Mouse (Mus musculus) testis, adult 2 months (tissue): ENCODE measurements around the gene Galk1.

Experiments used
- CTCF ChIP-seq: fragments of 200-500 bp; IDR thresholded peaks from 2 replicates; pipeline ENCODE4 v1.5.1; 2012; ENCODE audit warnings: low read depth, mild to moderate bottlenecking, inconsistent platforms, low read length, moderate library complexity; ENCODE audit not compliant: control insufficient read depth, insufficient read depth, insufficient replicate concordance
- POLR2A ChIP-seq: fragments of 200-500 bp; IDR thresholded peaks from 2 replicates; pipeline ENCODE4 v1.6.1; 2012; ENCODE audit warnings: low read depth, mild to moderate bottlenecking, inconsistent platforms, low read length, moderate library complexity; ENCODE audit not compliant: control insufficient read depth

DNA sequence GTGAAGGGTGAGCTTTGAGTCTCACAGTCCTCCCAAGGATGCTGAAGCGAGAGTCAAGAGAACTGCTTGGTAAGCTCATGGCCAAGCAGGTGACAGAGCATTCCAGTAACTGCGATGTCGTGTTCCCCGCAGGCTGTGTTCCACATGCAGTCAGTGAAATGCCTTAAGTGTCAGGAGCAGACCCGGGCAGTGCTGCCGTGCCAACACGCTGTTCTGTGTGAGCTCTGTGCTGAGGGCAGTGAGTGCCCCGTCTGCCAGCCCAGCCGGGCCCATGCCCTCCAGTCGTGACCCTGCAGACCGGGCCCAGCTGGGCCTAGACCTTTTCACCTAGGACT lies 47.1 kb upstream of the Galk1 start:
- TF ChIP-seq CTCF (no peak), POLR2A (no peak)
